Mouse (Mus musculus) lung, adult 2 months (tissue): ENCODE measurements around the gene Chrnb1.

Source experiments
- CTCF ChIP-seq: fragments of 200-500 bp; IDR thresholded peaks from 2 replicates; pipeline ENCODE4 v1.5.1; 2011; ENCODE audit warnings: mild to moderate bottlenecking, low read length, control low read depth; ENCODE audit not compliant: insufficient read depth
- POLR2A ChIP-seq: fragments of 200-500 bp; IDR thresholded peaks from 2 replicates; pipeline ENCODE4 v1.6.1; 2011; ENCODE audit warnings: low read depth, mild to moderate bottlenecking, control low read depth, low read length, borderline replicate concordance; ENCODE audit errors: extremely low read depth

DNA sequence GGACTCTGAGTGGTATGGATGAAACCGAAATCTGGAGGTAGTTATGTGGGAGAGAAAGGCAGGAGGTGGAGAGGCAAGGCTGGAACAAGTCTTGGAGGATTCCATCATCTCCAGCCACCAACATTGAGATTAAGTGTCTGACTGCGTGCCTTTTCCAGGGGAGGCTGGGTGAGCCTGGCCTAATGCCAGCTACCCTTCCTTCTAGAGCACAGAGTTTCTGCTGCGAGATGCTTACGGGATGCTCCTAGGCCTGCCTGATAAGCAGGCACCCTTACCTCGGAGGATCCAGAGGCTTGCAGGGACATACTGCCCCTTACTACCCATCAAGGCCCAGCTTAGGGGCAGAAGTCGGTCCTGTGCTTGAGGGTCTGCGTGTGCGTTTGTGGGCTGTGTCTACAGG, 37.8 kb upstream of the Chrnb1 start:
- TF ChIP-seq CTCF (no peak), POLR2A (no peak)
